Mouse (Mus musculus) frontal cortex, postnatal 36 days (tissue): ENCODE data around the gene Pklr.

Experiments used
- DNase-seq, 2 experiments: peaks; one replicate each; pipeline ENCODE4 v3.0.0; 2022; ENCODE audit warnings: low spot score in 2 of 2

Gene Pklr

GRCm38 (mm10) chr3:89135958-89136357, at the start of gene Pklr:
Gene Pklr (plus strand): TSS chr3:89136142.
- DNase-seq = no peak

GRCm38 (mm10) chr3:89087338-89088110, 48.4 kb upstream of the Pklr start:
- DNase-seq = peak; percentile 76 to 82

- no peak for DNase-seq
Measured at GRCm38 (mm10) chr3:89088974-89089373, 47.0 kb upstream of the Pklr start.

GRCm38 (mm10) chr3:89089882-89090591, 45.9 kb upstream of the Pklr start:
- DNase-seq = peak; percentile 88 to 92

- peak; percentile 82 to 86 for DNase-seq
Measured at GRCm38 (mm10) chr3:89090694-89091655, 45.0 kb upstream of the Pklr start.

GRCm38 (mm10) chr3:89091811-89092508, 44.0 kb upstream of the Pklr start:
- no peak for DNase-seq

- DNase-seq = no peak
Measured at GRCm38 (mm10) chr3:89092509-89093090, 43.3 kb upstream of the Pklr start.

GRCm38 (mm10) chr3:89093175-89093574, 42.8 kb upstream of the Pklr start, which contains the start of gene Rusc1:
Gene Rusc1 (minus strand): TSS chr3:89093311.
- peak; percentile 92 to 96 for DNase-seq

GRCm38 (mm10) chr3:89094021-89094420, 41.9 kb upstream of the Pklr start:
- no peak for DNase-seq

- DNase-seq = peak in 1 of 2 experiments; percentile 9
Measured at GRCm38 (mm10) chr3:89100811-89101210, 35.1 kb upstream of the Pklr start, which contains the start of gene Gm43738. Gene Gm43738 (minus strand): TSS chr3:89101099.

- DNase-seq = peak in 1 of 2 experiments; percentile 55
Measured at GRCm38 (mm10) chr3:89101459-89101811, 34.5 kb upstream of the Pklr start.

GRCm38 (mm10) chr3:89101812-89102494, 34.0 kb upstream of the Pklr start, which contains the start of gene Fdps:
Gene Fdps (minus strand): TSS chr3:89101959.
- peak; percentile 92 to 98 for DNase-seq

- no peak for DNase-seq
Measured at GRCm38 (mm10) chr3:89102495-89103290, 33.2 kb upstream of the Pklr start.

- no peak for DNase-seq
Measured at GRCm38 (mm10) chr3:89103291-89103595, 32.7 kb upstream of the Pklr start.

- DNase-seq = no peak
Measured at GRCm38 (mm10) chr3:89106881-89107280, 29.1 kb upstream of the Pklr start.

- no peak for DNase-seq
Measured at GRCm38 (mm10) chr3:89107545-89107944, 28.4 kb upstream of the Pklr start.

GRCm38 (mm10) chr3:89108146-89108545, 27.8 kb upstream of the Pklr start:
- no peak for DNase-seq

- DNase-seq = no peak
Measured at GRCm38 (mm10) chr3:89113058-89113457, 22.9 kb upstream of the Pklr start.

- peak in 1 of 2 experiments; percentile 44 for DNase-seq
Measured at GRCm38 (mm10) chr3:89115522-89115921, 20.4 kb upstream of the Pklr start.
